Mouse (Mus musculus): ENCODE measurements around the gene Elavl1.
A peak's percentile ranks its signal among the peaks of the same experiment; 100 is the strongest.

The Elavl1 gene

DNA sequence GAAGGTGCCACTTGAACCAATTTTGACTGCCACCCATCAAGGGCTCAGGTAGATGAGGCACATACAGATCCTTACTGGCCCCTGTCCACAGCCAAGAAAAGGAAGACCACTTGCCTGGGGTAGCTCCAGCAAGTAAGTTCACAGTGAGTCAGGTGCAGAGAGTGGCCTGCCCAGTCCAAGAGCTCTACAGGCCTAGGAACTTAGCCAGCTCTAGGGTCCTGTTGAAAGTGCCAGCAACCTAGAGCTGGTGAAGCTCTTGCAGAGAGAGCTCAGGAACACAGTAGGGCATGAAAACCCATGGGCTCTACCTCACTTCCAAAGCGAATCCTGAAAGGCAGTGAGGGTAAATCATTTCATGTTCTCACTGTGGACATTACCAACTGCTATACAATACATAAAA is 4.8 kb downstream of the Elavl1 start:
- DNase-seq: no peak

DNA sequence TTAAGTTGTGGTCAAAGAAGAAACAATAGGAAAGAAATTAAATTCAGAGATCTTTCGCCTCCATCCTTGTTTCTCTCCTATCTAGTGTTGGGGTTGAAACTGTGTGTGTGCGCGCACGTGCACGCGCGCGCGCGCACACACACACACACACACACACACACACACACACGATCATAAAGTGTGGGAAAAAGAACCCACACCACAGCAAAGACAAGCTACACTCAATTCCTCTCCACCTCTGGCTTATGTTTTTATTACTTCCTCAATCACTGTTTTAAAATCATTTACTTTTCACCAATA is 5.7 kb downstream of the Elavl1 start:
- DNase-seq: no peak

GRCm38 (mm10) chr8:4318796-4319572 is 6.2 kb downstream of the Elavl1 start:
- no peak for DNase-seq

- DNase-seq: no peak
These were observed 7.1 kb downstream of the Elavl1 start for GRCm38 (mm10) chr8:4318124-4318523.

DNA sequence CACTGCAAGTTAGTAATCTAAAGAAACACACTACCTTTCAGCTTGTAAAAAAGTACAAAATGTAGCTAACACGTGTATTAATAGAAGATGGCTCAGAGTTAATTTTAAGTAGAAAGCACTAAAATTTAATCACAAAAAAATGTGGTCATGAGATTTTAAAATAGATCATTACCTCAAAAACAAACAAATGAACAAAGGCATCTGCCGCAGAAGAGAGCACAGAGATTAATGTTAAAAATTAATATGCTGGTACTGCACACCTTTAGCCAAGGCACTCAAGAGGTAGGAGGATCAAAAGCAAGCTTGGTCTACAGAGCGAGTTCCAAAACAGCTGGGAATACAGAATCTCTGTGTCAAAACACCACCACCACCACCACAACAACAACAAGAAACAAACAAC is 10.4 kb downstream of the Elavl1 start:
- DNase-seq: no peak

DNA sequence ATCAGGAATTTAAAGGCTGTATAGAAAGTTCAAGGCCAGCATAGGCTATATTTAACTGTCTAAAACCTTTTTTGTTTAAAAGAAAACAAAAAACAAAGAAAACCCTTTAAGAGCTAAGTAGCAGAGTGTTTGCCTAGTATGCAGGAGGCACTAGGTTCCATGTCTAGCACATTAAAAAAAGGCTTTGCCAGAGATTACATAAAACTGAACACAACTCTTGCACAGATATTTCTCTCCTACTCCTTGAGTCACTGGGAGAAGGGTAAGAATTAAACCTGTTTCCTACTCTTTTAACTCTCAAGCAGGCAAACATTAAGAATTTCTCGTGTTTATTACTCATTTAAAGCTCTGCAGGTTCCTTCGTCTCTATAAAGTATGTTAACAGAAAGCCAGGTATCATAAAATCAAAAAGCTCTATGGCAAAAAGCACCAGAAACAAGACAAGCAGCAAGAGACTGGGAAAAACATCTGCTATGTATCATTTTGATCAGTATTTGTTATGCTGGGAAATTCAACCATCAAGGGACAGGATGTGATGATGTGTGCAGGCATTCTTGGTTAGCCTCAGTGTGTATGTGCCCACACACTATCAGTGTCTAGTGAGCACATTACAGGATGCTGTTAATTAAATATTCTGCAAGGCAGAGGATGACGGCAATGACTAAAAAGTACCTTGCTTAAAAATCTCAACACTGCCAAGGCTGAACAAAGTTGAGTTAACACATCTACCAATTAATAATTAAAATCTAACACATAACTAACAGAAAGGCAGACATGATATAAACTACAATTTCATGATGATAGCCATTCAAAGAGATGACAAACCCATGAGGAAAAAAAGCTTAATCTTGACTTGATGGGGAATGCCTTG is 11.7 kb downstream of the Elavl1 start:
- DNase-seq: no peak

- no peak for DNase-seq
These were observed 13.1 kb downstream of the Elavl1 start for GRCm38 (mm10) chr8:4312104-4312503.

GRCm38 (mm10) chr8:4305838-4306237 is 19.4 kb downstream of the Elavl1 start:
- DNase-seq: no peak

DNA sequence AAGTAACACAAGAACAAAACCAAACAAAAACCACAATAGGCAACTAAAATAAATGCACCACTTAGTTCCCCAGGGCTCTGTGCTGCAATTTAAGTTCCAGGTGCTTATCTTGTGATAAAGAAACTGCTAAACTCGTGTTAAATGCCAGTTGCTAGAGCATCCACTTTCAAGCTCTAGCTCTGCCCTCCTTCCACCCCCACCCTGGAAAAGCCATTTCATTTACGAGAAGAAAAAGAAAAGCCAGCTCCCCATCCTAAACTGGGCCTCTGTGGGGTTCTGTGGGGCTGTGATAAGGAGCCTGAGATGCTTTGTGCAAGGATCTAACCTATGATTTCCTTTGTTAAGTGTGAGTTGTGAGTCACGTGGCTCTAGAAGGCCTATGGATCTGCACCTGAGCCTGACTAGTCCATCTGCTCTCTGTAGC is 21.1 kb downstream of the Elavl1 start:
- DNase-seq: no peak

DNA sequence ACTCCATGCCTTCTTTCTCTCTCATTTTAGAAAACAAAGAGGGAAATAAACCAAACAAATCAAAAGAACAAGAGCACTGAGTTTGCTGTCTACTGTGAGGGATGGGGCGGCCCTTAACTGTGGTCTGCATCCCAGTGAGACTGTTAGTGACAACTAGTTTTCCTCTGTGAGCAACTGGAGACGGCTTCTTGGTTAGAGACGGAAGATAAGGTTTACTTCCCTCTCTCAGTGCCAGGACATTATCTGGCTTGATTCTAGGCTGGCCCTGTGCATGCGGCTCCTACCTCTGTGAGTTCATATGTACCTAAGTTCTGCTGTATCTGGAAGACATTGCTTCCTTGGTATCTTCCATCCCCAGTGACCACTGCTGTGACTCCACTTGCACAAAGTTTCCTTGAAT is 27.4 kb downstream of the Elavl1 start:
- no peak for DNase-seq

GRCm38 (mm10) chr8:4292738-4293137 is 32.5 kb downstream of the Elavl1 start:
- DNase-seq: no peak

- no peak for DNase-seq
These were observed 49.1 kb downstream of the Elavl1 start for GRCm38 (mm10) chr8:4276111-4276465.

DNA sequence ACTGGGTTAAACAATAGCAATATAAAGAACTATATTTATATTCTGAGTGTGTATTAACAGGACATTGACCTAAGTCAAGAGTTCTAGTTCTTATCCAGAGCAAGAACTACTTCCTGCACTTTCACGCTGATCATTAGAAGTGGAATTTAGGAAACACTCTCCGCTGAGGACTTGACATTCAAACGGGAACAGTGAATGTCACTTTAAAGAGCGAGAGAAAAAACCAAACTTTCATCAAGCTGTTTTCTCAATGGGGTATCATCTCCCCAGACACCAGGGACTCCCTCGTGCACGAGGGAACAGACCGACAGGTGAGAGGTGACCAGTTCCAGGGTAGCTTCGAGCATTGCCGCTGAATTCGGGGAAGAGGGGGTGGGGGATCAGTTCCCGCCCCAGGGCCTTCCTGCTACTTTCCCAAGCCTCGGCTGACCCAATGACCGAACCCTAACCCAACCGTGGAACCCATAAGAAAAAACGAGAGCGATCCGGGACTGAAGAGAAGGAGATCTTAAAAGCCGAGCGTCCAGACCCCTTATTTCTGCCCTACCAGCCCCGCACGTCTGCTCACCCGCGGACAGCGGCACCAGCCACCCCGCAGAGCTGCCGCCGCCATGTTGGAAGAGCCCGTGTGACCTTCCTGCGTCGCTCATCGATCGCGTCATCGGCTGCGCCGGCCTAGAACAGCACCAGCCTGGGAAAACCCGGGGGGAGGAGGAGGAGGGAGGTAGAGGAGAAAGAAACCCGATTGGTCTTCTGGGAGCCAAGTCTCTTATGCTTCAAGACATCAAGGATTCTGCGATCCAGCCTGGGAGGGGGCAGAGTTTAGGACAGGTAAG is 49.7 kb downstream of the Elavl1 start, which contains the start of gene Timm44:
Timm44 (minus strand) TSS at position 639 of the 836 bp plus-strand sequence.
- peak; percentile 85 to 92 for DNase-seq

- no peak for DNase-seq
These were observed 55.6 kb downstream of the Elavl1 start for GRCm38 (mm10) chr8:4269609-4270008.

DNA sequence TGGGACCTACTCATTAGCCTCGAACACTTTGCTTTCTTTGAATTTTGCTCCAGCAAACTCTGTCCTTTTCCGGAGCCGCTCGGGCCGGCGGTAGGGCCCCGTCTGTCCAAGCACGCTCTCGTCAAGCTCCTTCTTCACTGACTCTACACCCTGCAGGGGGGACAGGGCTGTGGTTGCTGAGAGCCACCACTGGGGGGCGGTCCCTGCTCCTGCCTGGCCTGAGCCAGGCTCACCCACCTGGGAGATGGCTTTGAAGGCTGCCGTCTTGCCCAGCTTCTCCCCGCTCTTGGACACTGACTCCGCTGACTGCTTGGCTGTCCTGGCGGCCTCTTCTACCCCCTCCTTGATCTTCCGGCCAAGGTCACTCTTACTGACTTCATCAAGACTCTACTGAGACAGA is 57.6 kb downstream of the Elavl1 start:
- DNase-seq: no peak

GRCm38 (mm10) chr8:4265160-4265914 is 59.9 kb downstream of the Elavl1 start:
- DNase-seq: no peak

DNA sequence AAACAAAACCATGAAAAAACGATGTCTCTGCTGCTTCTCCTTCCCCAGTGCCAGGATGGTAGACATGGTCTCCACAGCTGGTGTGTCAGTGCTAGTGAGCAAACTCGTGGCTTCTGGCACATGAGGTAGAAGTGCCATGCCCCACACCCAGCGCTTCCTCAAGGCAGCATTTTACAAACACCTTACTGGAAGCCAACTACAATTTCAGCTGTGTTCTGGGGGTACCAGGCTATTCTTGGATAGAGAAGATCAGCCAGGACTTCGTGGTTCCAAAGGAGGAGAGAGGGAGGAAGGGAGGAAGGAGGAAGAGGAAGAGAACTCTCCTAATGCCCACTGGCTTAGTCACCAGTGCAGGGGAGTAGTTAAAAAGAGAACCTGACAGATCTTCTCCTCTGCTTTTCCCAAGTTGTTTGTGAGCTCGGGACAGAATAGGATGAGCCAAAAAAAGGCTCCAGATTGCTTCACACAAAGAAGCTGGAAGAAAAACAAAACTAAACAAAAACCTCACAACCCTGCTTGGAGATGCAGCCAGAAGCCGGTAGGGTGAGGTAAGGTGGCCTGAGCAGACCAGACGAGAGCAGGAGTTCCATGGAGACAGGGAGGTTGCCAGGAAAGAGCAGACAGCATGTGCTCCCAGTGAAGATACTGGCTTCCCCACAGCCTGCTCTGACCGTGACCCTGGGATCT is 62.0 kb downstream of the Elavl1 start:
- no peak for DNase-seq

DNA sequence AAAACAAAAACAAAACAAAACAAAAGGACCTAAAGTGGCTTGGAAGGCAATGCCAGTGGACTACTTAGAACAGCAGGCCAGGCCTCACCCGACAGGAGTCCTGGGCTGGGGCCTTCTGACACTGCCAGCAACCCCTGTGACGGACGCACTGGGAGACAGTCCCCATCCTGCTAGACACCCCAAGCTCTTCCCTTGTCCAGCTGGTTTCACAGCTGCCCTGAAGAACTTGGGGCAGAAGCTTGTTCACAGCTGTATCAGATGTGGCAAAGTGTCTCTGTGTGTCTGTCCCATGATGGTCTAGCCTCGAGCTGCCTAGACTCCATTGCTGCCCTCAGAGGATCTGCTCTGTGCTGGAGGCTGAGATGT is 65.4 kb downstream of the Elavl1 start:
- no peak for DNase-seq

- DNase-seq: peak; percentile 90 to 96
These were observed 65.9 kb downstream of the Elavl1 start, which contains the start of gene Ctxn1 for GRCm38 (mm10) chr8:4259125-4259804. Gene Ctxn1 (minus strand): TSS chr8:4259274.

DNA sequence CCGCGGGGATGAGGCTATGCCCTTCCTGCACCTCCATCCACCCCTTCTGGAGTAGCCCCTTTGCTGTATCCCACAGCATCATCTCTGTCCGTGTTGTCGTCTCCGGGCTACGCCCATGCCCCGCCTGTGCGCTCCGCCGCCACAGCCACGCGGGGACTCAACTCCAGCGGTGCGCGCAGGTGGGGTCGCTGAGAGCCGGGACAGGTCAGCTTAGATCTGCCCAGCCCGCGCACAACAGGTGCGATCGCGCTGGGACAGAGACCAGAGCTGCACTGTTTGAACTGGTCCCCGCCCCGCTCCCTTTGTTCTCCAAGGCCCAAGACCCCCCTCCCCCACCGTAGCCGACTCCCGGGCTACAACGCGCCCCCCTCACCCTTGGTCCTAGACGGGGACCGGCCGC is 66.5 kb downstream of the Elavl1 start:
- DNase-seq: peak in 1 of 2 experiments; percentile 40

DNA sequence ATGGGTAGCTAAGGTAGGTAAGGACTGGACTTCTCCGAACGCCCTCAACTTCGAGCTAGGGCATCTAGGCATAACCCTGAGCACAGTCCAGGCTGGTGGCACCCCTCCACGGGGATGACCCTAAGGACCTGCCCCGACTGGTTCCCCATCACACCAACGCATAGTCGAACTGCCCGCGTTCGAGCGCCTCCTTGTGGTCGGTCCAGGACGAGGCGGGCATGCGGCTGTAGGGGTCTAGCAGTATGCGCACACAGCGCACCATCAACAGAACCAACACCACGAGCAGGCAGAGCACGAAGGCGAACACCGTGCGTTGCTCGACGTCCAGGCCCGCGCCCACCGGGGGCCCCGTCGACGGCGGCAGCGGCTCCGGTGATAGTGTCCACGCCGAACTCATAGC is 67.0 kb downstream of the Elavl1 start:
- peak; percentile 58 to 75 for DNase-seq
